Mouse (Mus musculus): ENCODE data around the gene Wdfy2. TPM values are rescaled to one million over a fixed set of nuclear protein-coding genes. Genes with fewer than 3 reads are reported as not detected.

Wdfy2 gene
- polyA plus RNA-seq, 1 experiment from 2014 or later: 8.5 TPM

GRCm38 (mm10) chr14:62868254-62868653 is 30.8 kb downstream of the Wdfy2 start:
- no peak overlapping the region for H3K9ac ChIP-seq (replicated peaks)
- no peak overlapping the region for H3K27ac ChIP-seq (replicated peaks)
- no peak overlapping the region for H3K4me2 ChIP-seq (replicated peaks)
- H3K27me3 ChIP-seq: no peaks in the 10 kb centered on the region
- no peaks in the 10 kb centered on the region for H3K9me3 ChIP-seq
- WGBS: 32% methylated on average over 3 of the region's 3 CpGs
- H3K36me3 ChIP-seq: no peaks in the 10 kb centered on the region
- no peak overlapping the region for H3K4me3 ChIP-seq
- no peak for ATAC-seq (replicated peaks)
- 0 out of 2 replicates have a peak, but pooled peaks cover 12% of the 10 kb centered on the region for H3K4me1 ChIP-seq

GRCm38 (mm10) chr14:62870238-62870638 is 32.8 kb downstream of the Wdfy2 start:
- Histone ChIP-seq H3K4me2 (replicated peaks) (no peak overlapping the region), H3K9ac (replicated peaks) (no peak overlapping the region), H3K4me3 (no peak overlapping the region), H3K4me1 (peaks cover 17% of the 10 kb centered on the region; the same call in 1 of the 2 replicates), H3K27ac (replicated peaks) (no peak overlapping the region), H3K27me3 (no peaks in the 10 kb centered on the region), H3K36me3 (no peaks in the 10 kb centered on the region), H3K9me3 (no peaks in the 10 kb centered on the region)
- ATAC-seq (replicated peaks): no peak
- WGBS: 97% methylated on average over 7 of the region's 7 CpGs

- no peak for ATAC-seq (replicated peaks)
Observed at GRCm38 (mm10) chr14:62871431-62871830, 34.0 kb downstream of the Wdfy2 start.

GRCm38 (mm10) chr14:62871932-62872331 is 34.5 kb downstream of the Wdfy2 start:
- no peaks in the 10 kb centered on the region for H3K9me3 ChIP-seq
- H3K9ac ChIP-seq (replicated peaks): no peak overlapping the region
- no peak for ATAC-seq (replicated peaks)
- no peak overlapping the region for H3K4me3 ChIP-seq
- no peak overlapping the region for H3K4me2 ChIP-seq (replicated peaks)
- no peaks in the 10 kb centered on the region for H3K27me3 ChIP-seq
- H3K27ac ChIP-seq (replicated peaks): no peak overlapping the region
- WGBS: 90% methylated on average over 2 of the region's 2 CpGs
- H3K36me3 ChIP-seq: no peaks in the 10 kb centered on the region
- peaks cover 15% of the 10 kb centered on the region; the same call in 1 of the 2 replicates for H3K4me1 ChIP-seq

More at GRCm38 (mm10) chr14:62871431-62871830, 34.0 kb downstream of the Wdfy2 start:
- H3K4me2 ChIP-seq (replicated peaks): no peak overlapping the region
- no peaks in the 10 kb centered on the region for H3K9me3 ChIP-seq
- H3K36me3 ChIP-seq: no peaks in the 10 kb centered on the region
- H3K27me3 ChIP-seq: no peaks in the 10 kb centered on the region
- no peak overlapping the region for H3K9ac ChIP-seq (replicated peaks)
- no peak overlapping the region for H3K27ac ChIP-seq (replicated peaks)
- H3K4me1 ChIP-seq: peaks cover 16% of the 10 kb centered on the region; the same call in 1 of the 2 replicates
- 94% methylated on average over 5 of the region's 5 CpGs for WGBS
- no peak overlapping the region for H3K4me3 ChIP-seq

GRCm38 (mm10) chr14:62873820-62874219 is 36.3 kb downstream of the Wdfy2 start:
- 7% methylated on average over 4 of the region's 4 CpGs for WGBS
- Histone ChIP-seq H3K9me3 (no peaks in the 10 kb centered on the region), H3K4me2 (replicated peaks) (no peak overlapping the region)

GRCm38 (mm10) chr14:62874348-62874747 is 36.9 kb downstream of the Wdfy2 start:
- no peaks in the 10 kb centered on the region for H3K27me3 ChIP-seq
- 10% methylated on average over 8 of the region's 8 CpGs for WGBS
- H3K4me3 ChIP-seq: no peak overlapping the region
- no peaks in the 10 kb centered on the region for H3K36me3 ChIP-seq
- H3K9me3 ChIP-seq: no peaks in the 10 kb centered on the region
- no peak overlapping the region for H3K4me2 ChIP-seq (replicated peaks)
- no peak overlapping the region for H3K27ac ChIP-seq (replicated peaks)
- peak; percentile 76 for ATAC-seq (replicated peaks)
- H3K9ac ChIP-seq (replicated peaks): no peak overlapping the region
- peaks cover 16% of the 10 kb centered on the region for H3K4me1 ChIP-seq

More at GRCm38 (mm10) chr14:62873820-62874219, 36.3 kb downstream of the Wdfy2 start:
- no peak overlapping the region for H3K9ac ChIP-seq (replicated peaks)
- H3K4me3 ChIP-seq: no peak overlapping the region
- H3K36me3 ChIP-seq: no peaks in the 10 kb centered on the region
- no peaks in the 10 kb centered on the region for H3K27me3 ChIP-seq
- no peak for ATAC-seq (replicated peaks)
- peaks cover 11% of the 10 kb centered on the region for H3K4me1 ChIP-seq
- H3K27ac ChIP-seq (replicated peaks): no peak overlapping the region

- 78% methylated on average over 6 of the region's 6 CpGs for WGBS
- no peak overlapping the region for H3K9ac ChIP-seq (replicated peaks)
- H3K4me1 ChIP-seq: peaks cover 37% of the 10 kb centered on the region
- H3K9me3 ChIP-seq: no peaks in the 10 kb centered on the region
- no peak for ATAC-seq (replicated peaks)
- no peak overlapping the region for H3K4me3 ChIP-seq
- no peaks in the 10 kb centered on the region for H3K27me3 ChIP-seq
- no peak overlapping the region for H3K27ac ChIP-seq (replicated peaks)
- H3K36me3 ChIP-seq: no peaks in the 10 kb centered on the region
- H3K4me2 ChIP-seq (replicated peaks): no peak overlapping the region
Observed at GRCm38 (mm10) chr14:62878076-62878475, 40.6 kb downstream of the Wdfy2 start.

GRCm38 (mm10) chr14:62878634-62879430 is 41.4 kb downstream of the Wdfy2 start:
- Histone ChIP-seq H3K9me3 (no peaks in the 10 kb centered on the region), H3K4me1 (peaks cover 37% of the 10 kb centered on the region), H3K27me3 (no peaks in the 10 kb centered on the region), H3K27ac (replicated peaks) (peak overlapping the region; percentile 77), H3K9ac (replicated peaks) (no peak overlapping the region), H3K4me2 (replicated peaks) (no peak overlapping the region), H3K4me3 (no peak overlapping the region), H3K36me3 (no peaks in the 10 kb centered on the region)
- WGBS: 63% methylated on average over 7 of the region's 7 CpGs
- ATAC-seq (replicated peaks): no peak

GRCm38 (mm10) chr14:62879497-62879896 is 42.0 kb downstream of the Wdfy2 start:
- no peaks in the 10 kb centered on the region for H3K9me3 ChIP-seq
- 15% methylated on average over 5 of the region's 5 CpGs for WGBS
- 0 out of 2 replicates have a peak overlapping the region, but pooled peaks have one; percentile 5 for H3K4me2 ChIP-seq (replicated peaks)
- no peaks in the 10 kb centered on the region for H3K36me3 ChIP-seq
- peaks cover 32% of the 10 kb centered on the region for H3K4me1 ChIP-seq
- no peak overlapping the region for H3K9ac ChIP-seq (replicated peaks)
- no peaks in the 10 kb centered on the region for H3K27me3 ChIP-seq
- no peak overlapping the region for H3K4me3 ChIP-seq
- peak; percentile 84 for ATAC-seq (replicated peaks)
- H3K27ac ChIP-seq (replicated peaks): peak overlapping the region; percentile 77

- Histone ChIP-seq H3K4me3 (no peak overlapping the region), H3K27me3 (no peaks in the 10 kb centered on the region), H3K4me1 (peaks cover 32% of the 10 kb centered on the region), H3K4me2 (replicated peaks) (0 out of 2 replicates have a peak overlapping the region, but pooled peaks have one; percentile 5), H3K27ac (replicated peaks) (peak overlapping the region; percentile 77), H3K9me3 (no peaks in the 10 kb centered on the region), H3K9ac (replicated peaks) (no peak overlapping the region), H3K36me3 (no peaks in the 10 kb centered on the region)
- 28% methylated on average over 5 of the region's 5 CpGs for WGBS
- ATAC-seq (replicated peaks): peak; percentile 78
Observed at GRCm38 (mm10) chr14:62880084-62880851, 42.8 kb downstream of the Wdfy2 start.

GRCm38 (mm10) chr14:62882061-62882614 is 44.7 kb downstream of the Wdfy2 start:
- no peak overlapping the region for H3K27ac ChIP-seq (replicated peaks)
- no peaks in the 10 kb centered on the region for H3K9me3 ChIP-seq
- peaks cover 32% of the 10 kb centered on the region for H3K4me1 ChIP-seq
- no peak overlapping the region for H3K4me3 ChIP-seq
- 22% methylated on average over 4 of the region's 4 CpGs for WGBS
- H3K9ac ChIP-seq (replicated peaks): no peak overlapping the region
- H3K27me3 ChIP-seq: no peaks in the 10 kb centered on the region
- no peak for ATAC-seq (replicated peaks)
- no peak overlapping the region for H3K4me2 ChIP-seq (replicated peaks)
- no peaks in the 10 kb centered on the region for H3K36me3 ChIP-seq

GRCm38 (mm10) chr14:62883551-62883950 is 46.1 kb downstream of the Wdfy2 start:
- no peaks in the 10 kb centered on the region for H3K27me3 ChIP-seq
- no peaks in the 10 kb centered on the region for H3K36me3 ChIP-seq
- no peak overlapping the region for H3K9ac ChIP-seq (replicated peaks)
- 54% methylated on average over 1 of the region's 1 CpGs for WGBS
- no peak overlapping the region for H3K4me3 ChIP-seq
- no peak overlapping the region for H3K27ac ChIP-seq (replicated peaks)
- H3K9me3 ChIP-seq: no peaks in the 10 kb centered on the region
- no peak overlapping the region for H3K4me2 ChIP-seq (replicated peaks)
- peaks cover 31% of the 10 kb centered on the region for H3K4me1 ChIP-seq
- no peak for ATAC-seq (replicated peaks)

All from forebrain, embryonic 15.5 days (tissue).